Mouse (Mus musculus): ENCODE results near the gene Catsper3. TPM values are rescaled to one million over a fixed set of nuclear protein-coding genes. Genes with fewer than 3 reads are reported as not detected.

The Catsper3 gene
- polyA plus RNA-seq, 1 experiment from 2014 or later: 0.13 TPM

DNA sequence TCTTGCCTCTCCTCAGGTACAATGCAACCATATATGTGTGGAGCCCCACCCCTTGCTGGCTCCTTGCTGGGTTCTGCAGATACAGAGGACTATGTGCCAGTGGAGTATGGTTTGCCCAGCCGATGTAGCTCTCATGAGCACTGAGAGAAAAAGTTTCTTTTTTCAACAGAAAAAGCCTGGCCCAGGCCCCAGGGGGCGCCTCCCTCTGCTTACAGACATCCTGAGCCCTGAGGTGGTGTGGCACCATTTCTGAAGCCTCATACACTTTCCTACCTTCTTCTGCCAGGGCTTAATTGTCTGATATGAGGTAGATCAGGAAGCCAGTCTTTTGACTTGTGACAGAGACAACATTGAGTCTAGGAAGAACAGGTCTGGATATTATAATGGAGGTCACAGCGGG, 67.8 kb downstream of the Catsper3 start:
- no peak for DNase-seq (ENCODE audit: low spot score)

DNA sequence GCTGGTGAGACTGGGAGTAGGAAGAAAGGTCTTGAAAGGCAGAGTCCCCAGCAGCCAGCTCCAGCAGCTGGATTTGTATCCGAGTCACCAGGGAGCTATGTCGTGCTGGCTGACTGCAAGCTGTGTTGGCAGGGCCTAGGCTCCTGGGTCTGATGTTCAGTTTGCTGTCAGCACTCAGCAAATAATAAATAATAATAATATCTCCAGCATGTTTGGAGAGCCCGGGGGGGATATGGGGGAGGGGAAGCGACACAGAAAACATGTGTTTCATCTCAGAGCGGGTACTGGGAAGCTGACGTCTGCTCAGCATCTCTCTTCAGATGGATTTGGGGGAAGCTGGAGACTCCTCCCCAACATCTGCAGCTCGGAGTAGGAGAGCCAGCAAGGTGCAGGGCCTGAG, 71.4 kb downstream of the Catsper3 start:
- no peak for DNase-seq (ENCODE audit: low spot score)

DNA sequence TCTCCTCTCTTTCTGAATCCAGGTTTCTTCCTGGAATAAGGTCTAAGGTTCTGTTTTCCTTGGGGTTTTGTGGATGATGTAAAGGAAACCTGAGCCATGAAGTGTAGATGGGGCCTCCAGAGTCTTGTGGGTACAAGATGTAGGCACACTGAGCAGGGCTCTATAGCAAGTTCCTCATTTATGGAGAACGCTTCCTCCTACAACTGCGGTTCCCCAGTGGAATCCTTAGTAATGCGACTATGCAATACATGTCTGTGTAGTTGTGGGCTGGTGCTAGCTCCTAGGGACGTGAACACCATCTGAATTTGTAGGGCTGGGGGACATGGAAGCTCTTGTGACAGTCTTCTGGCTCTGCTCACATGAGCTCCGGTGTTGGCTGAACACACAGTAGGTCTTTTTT, 74.1 kb downstream of the Catsper3 start:
- DNase-seq (ENCODE audit: low spot score): no peak

Other genes starting within 250 kb of the Catsper3 start
- 51.6 and 54.2 TPM in 2 replicates for gene Ddx41, start 247.9 kb upstream of the Catsper3 start, polyA plus RNA-seq (2015; fragmentation: Nextera tagmentation; extraction: Ambion mirVana)
- 39.6 and 50.0 TPM in 2 replicates for gene Fam193b, start 213.4 kb upstream of the Catsper3 start, polyA plus RNA-seq (2015; fragmentation: Nextera tagmentation; extraction: Ambion mirVana)
- 117 and 129 TPM in 2 replicates for gene Tmed9, start 210.8 kb upstream of the Catsper3 start, polyA plus RNA-seq (2015; fragmentation: Nextera tagmentation; extraction: Ambion mirVana)
- gene B4galt7, start 184.7 kb upstream of the Catsper3 start, polyA plus RNA-seq (2015; fragmentation: Nextera tagmentation; extraction: Ambion mirVana): 20.2 and 24.1 TPM in 2 replicates
- 35.9 and 38.3 TPM in 2 replicates for gene Caml, start 161.6 kb upstream of the Catsper3 start, polyA plus RNA-seq (2015; fragmentation: Nextera tagmentation; extraction: Ambion mirVana)
- gene Ddx46, start 149.5 kb upstream of the Catsper3 start, polyA plus RNA-seq (2015; fragmentation: Nextera tagmentation; extraction: Ambion mirVana): 37.0 and 39.1 TPM in 2 replicates
- 35.1 and 45.0 TPM in 2 replicates for gene B230219D22Rik, start 91.4 kb upstream of the Catsper3 start, polyA plus RNA-seq (2015; fragmentation: Nextera tagmentation; extraction: Ambion mirVana)
- gene Txndc15, start 69.9 kb upstream of the Catsper3 start, polyA plus RNA-seq (2015; fragmentation: Nextera tagmentation; extraction: Ambion mirVana): 96.5 and 98.7 TPM in 2 replicates
- gene Pcbd2, start 57.2 kb upstream of the Catsper3 start, polyA plus RNA-seq (2015; fragmentation: Nextera tagmentation; extraction: Ambion mirVana): 56.1 and 63.8 TPM in 2 replicates
- 0.70 TPM in 1 of 2 replicates, not detected in the other for gene Pitx1, start 51.6 kb downstream of the Catsper3 start, polyA plus RNA-seq (2015; fragmentation: Nextera tagmentation; extraction: Ambion mirVana)